Mouse (Mus musculus) E14TG2a.4 (cell line): ENCODE results near the gene Ggps1.
A peak's percentile ranks its signal among the peaks of the same experiment; 100 is the strongest.

ENCODE experiments used
- H3K27me3 ChIP-seq: 2 replicates; pipeline ENCODE4 v1.6.1; 2014; ENCODE audit warnings: low read length, control low read depth; ENCODE audit not compliant: insufficient read depth
- H3K36me3 ChIP-seq: 2 replicates; pipeline ENCODE4 v1.6.1; 2014; ENCODE audit warnings: low read length, control low read depth; ENCODE audit not compliant: insufficient read depth
- H3K4me1 ChIP-seq: replicated peaks from 2 replicates; pipeline ENCODE4 v1.6.1; 2014; ENCODE audit warnings: low read depth, low read length, control low read depth
- H3K4me3 ChIP-seq: replicated peaks from 2 replicates; pipeline ENCODE4 v1.5.1; 2014; ENCODE audit warnings: mild to moderate bottlenecking, low read length
- H3K9me3 ChIP-seq: 2 replicates; pipeline ENCODE4 v1.6.1; 2014; ENCODE audit warnings: low read length, control low read depth
- CTCF ChIP-seq: conservative IDR thresholded peaks from 2 replicates; pipeline ENCODE4 v1.5.1; 2014; ENCODE audit warnings: low read length
- NANOG ChIP-seq: IDR thresholded peaks from 2 replicates; pipeline ENCODE4 v1.6.1; 2014; ENCODE audit warnings: borderline replicate concordance, low read length, mixed read lengths
- POU5F1 ChIP-seq: IDR thresholded peaks from 2 replicates; pipeline ENCODE4 v1.6.1; 2014; ENCODE audit warnings: low read length, borderline replicate concordance

Ggps1 gene

GRCm38 (mm10) chr13:14063013-14063941, at the start of gene Ggps1, which contains the start of gene Arid4b:
Gene Ggps1, minus strand, starts transcription at chr13:14063488.
Gene Arid4b, plus strand, starts transcription at chr13:14063232.
- no peaks in the 10 kb centered on the region for H3K9me3 ChIP-seq
- H3K4me1 ChIP-seq = peaks cover 34% of the 10 kb centered on the region
- H3K4me3 ChIP-seq = peak within 1 kb of the TSS; percentile 95
- H3K27me3 ChIP-seq = no peaks in the 10 kb centered on the region
- peaks cover 39% of the 10 kb centered on the region for H3K36me3 ChIP-seq
- TF ChIP-seq NANOG = no peak
- no peak for TF ChIP-seq CTCF
- TF ChIP-seq POU5F1 = no peak

DNA sequence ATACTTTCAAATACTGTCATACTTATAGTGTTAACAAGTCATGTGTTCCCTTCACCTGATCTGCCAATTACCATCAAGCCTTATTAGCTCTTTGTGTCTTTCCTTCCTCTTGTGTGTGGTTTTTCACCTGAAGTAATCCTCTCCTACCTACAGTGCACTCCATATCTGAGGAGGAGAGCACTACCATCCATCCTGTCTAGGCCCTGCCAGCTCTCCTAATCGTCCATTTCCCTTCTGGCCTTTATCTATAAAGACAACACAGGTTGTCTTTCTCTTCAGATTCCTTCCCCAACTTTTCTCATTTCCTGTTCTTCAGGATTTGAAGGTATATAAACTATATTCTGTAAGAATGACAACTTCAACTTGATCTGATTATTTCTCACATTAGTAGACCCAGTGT, 47.9 kb upstream of the Ggps1 start:
- H3K4me3 ChIP-seq = no peak overlapping the region
- no peaks in the 10 kb centered on the region for H3K27me3 ChIP-seq
- no peaks in the 10 kb centered on the region for H3K36me3 ChIP-seq
- H3K9me3 ChIP-seq = no peaks in the 10 kb centered on the region
- TF ChIP-seq NANOG (no peak), POU5F1 (no peak), CTCF (no peak)
- H3K4me1 ChIP-seq = peaks cover 19% of the 10 kb centered on the region

GRCm38 (mm10) chr13:14110154-14110873, 47.0 kb upstream of the Ggps1 start:
- no peaks in the 10 kb centered on the region for H3K27me3 ChIP-seq
- peaks cover 16% of the 10 kb centered on the region for H3K4me1 ChIP-seq
- H3K9me3 ChIP-seq = no peaks in the 10 kb centered on the region
- no peak overlapping the region for H3K4me3 ChIP-seq
- TF ChIP-seq NANOG (no peak), POU5F1 (no peak), CTCF (no peak)
- H3K36me3 ChIP-seq = no peaks in the 10 kb centered on the region

- Histone ChIP-seq H3K27me3 (no peaks in the 10 kb centered on the region), H3K4me3 (no peak overlapping the region), H3K36me3 (no peaks in the 10 kb centered on the region), H3K4me1 (no peaks in the 10 kb centered on the region), H3K9me3 (no peaks in the 10 kb centered on the region)
- TF ChIP-seq NANOG (no peak), POU5F1 (no peak), CTCF (no peak)
Observed at GRCm38 (mm10) chr13:14103026-14103425, 39.7 kb upstream of the Ggps1 start.

DNA sequence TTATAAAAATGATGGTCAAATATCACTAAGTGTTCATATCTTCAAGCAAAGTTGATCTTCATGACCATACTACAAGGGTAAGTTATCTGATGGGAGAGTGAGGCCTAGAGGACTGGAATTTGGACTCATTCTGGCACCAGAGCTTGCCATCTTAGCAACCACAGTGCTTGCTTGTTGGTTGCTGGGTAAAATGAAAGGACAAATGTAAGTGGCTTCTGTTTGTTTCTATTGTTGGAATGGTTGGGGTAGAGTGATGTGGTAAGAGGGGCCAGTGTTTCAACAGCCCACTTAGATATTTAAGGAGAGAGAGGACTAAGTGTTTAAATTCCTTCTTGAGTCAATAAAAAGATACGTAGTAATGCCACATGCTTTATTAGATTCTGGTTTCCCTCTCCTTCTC, 25.4 kb upstream of the Ggps1 start:
- peaks cover 13% of the 10 kb centered on the region for H3K4me1 ChIP-seq
- H3K27me3 ChIP-seq = no peaks in the 10 kb centered on the region
- no peak overlapping the region for H3K4me3 ChIP-seq
- 0 out of 2 replicates have a peak, but pooled peaks cover 4% of the 10 kb centered on the region for H3K36me3 ChIP-seq
- TF ChIP-seq CTCF (no peak), POU5F1 (no peak), NANOG (no peak)
- H3K9me3 ChIP-seq = no peaks in the 10 kb centered on the region

DNA sequence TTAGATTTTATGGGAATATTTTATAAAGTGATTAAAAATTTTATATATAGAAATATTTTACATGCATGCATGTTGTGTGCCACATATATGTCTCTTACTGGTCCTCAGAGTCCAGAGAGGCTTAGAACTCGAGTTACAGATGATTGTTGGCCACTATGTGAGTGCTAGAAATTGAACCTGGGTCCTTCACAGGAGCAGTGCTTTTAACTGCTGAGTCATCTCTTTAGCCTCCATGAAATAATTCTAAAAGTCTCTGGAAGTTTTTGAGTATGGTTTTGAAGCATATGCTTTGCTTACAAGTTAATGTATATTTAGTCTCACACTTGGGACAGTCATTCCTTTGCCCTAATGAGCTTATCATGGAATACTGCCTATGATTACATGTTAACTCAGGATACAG, 12.0 kb upstream of the Ggps1 start:
- Histone ChIP-seq H3K9me3 (no peaks in the 10 kb centered on the region), H3K4me1 (peaks cover 18% of the 10 kb centered on the region), H3K36me3 (no peaks in the 10 kb centered on the region), H3K27me3 (no peaks in the 10 kb centered on the region), H3K4me3 (no peak overlapping the region)
- TF ChIP-seq NANOG = no peak
- no peak for TF ChIP-seq POU5F1
- TF ChIP-seq CTCF = no peak

GRCm38 (mm10) chr13:14074371-14074770, 11.1 kb upstream of the Ggps1 start:
- Histone ChIP-seq H3K36me3 (peaks cover under 1% of the 10 kb centered on the region; the same call in 1 of the 2 replicates), H3K4me3 (no peak overlapping the region), H3K27me3 (no peaks in the 10 kb centered on the region), H3K4me1 (peaks cover 12% of the 10 kb centered on the region; the same call in 1 of the 2 replicates), H3K9me3 (no peaks in the 10 kb centered on the region)
- TF ChIP-seq NANOG = no peak
- no peak for TF ChIP-seq CTCF
- no peak for TF ChIP-seq POU5F1

- no peak for TF ChIP-seq NANOG
- no peak for TF ChIP-seq POU5F1
- no peak for TF ChIP-seq CTCF
- no peak overlapping the region for H3K4me3 ChIP-seq
- peaks cover 24% of the 10 kb centered on the region for H3K36me3 ChIP-seq
- H3K9me3 ChIP-seq = no peaks in the 10 kb centered on the region
- no peaks in the 10 kb centered on the region for H3K27me3 ChIP-seq
- H3K4me1 ChIP-seq = peaks cover 29% of the 10 kb centered on the region
Observed at GRCm38 (mm10) chr13:14069291-14069690, 6.0 kb upstream of the Ggps1 start.
